Mouse (Mus musculus): Measurements from ENCODE around the gene Amt.
"Not testable (repeated sequence)": the region's sequence is repeated elsewhere in the genome, so short reads cannot be mapped to it uniquely, and the experiment has no call there.

The Amt gene

GRCm38 (mm10) chr9:108296453-108297355 lies at the start of gene Amt:
TSS of gene Amt (plus strand) at chr9:108296853.
- DNase-seq = no peak

- no peak for DNase-seq
These were observed 47.7 kb upstream of the Amt start for GRCm38 (mm10) chr9:108248957-108249356.

- DNase-seq = no peak
These were observed 44.8 kb upstream of the Amt start for GRCm38 (mm10) chr9:108251877-108252276.

- DNase-seq = no peak
These were observed 43.9 kb upstream of the Amt start for GRCm38 (mm10) chr9:108252766-108253165.

- DNase-seq = no peak
These were observed 36.1 kb upstream of the Amt start for GRCm38 (mm10) chr9:108260526-108260925.

GRCm38 (mm10) chr9:108261865-108262264 lies 34.8 kb upstream of the Amt start:
- DNase-seq = no peak

GRCm38 (mm10) chr9:108262494-108263049 lies 34.1 kb upstream of the Amt start:
- DNase-seq = no peak

GRCm38 (mm10) chr9:108263131-108263681 lies 33.4 kb upstream of the Amt start:
- peak; percentile 69 for DNase-seq

GRCm38 (mm10) chr9:108263690-108264190 lies 32.9 kb upstream of the Amt start, which contains the start of gene Dag1:
TSS of gene Dag1 (minus strand) at chr9:108263958.
- peak; percentile 99 for DNase-seq

GRCm38 (mm10) chr9:108264191-108264921 lies 32.3 kb upstream of the Amt start:
- no peak for DNase-seq

GRCm38 (mm10) chr9:108266261-108266935 lies 30.3 kb upstream of the Amt start:
- no peak for DNase-seq

GRCm38 (mm10) chr9:108267691-108268090 lies 29.0 kb upstream of the Amt start:
- no peak for DNase-seq

GRCm38 (mm10) chr9:108268701-108269100 lies 28.0 kb upstream of the Amt start:
- not testable (repeated sequence) for DNase-seq

- no peak for DNase-seq
These were observed 24.7 kb upstream of the Amt start for GRCm38 (mm10) chr9:108271941-108272340.

- no peak for DNase-seq
These were observed 24.0 kb upstream of the Amt start for GRCm38 (mm10) chr9:108272691-108273090.

- no peak for DNase-seq
These were observed 23.2 kb upstream of the Amt start for GRCm38 (mm10) chr9:108273485-108273884.

GRCm38 (mm10) chr9:108274476-108275330 lies 21.9 kb upstream of the Amt start:
- no peak for DNase-seq

GRCm38 (mm10) chr9:108275331-108275659 lies 21.4 kb upstream of the Amt start:
- DNase-seq = no peak

- DNase-seq = peak; percentile 76
These were observed 17.8 kb upstream of the Amt start for GRCm38 (mm10) chr9:108278697-108279450.

- DNase-seq = no peak
These were observed 16.4 kb upstream of the Amt start for GRCm38 (mm10) chr9:108280071-108280828.
